In the genomic region with DNA sequence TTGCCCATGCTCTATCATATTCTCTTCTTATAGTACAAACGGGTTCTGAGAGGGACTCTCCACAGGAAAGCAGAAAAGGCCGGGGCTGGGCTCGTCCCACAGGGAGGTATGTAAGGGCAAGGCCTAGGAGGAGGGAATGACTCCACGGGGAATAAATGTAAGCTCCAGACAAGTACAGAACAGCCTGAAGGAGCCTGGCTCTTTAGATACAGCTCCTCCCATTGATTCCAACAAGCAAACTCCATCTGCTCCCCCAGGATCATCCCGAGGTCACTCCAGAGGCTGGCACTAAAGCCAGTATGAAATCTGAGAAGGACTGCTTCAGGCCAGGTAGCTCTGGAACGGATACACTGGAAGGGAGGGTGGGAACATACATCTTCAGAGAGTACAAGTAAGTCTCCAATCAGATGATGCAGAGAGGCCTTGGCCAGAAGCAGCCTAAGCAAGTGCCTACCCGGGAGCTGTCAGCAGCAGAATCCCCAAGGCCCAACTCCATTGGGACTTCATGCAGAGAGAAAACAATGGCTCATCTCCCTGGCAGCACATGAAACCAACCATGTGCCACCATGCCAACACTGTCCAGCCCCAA, we compare ENCODE assay signal across 8 mouse cellular contexts. TPM values are rescaled to one million over a fixed set of nuclear protein-coding genes. Genes with fewer than 3 reads are reported as not detected.
DNase-seq lines count a peak whose midpoint lies in the region; ATAC-seq lines count a peak whose summit lies in the region.

No protein-coding gene starts in this region.

- DNase-seq in heart, postnatal 14 days: no peak
- DNase-seq in yolk sac, embryonic 10.5 days (ENCODE audit: low spot score): no peak

- H3K27ac ChIP-seq in heart, embryonic 15.5 days: no peak overlapping the region
- H3K27ac ChIP-seq in brown adipose tissue, adult 24 weeks (replicated peaks; ENCODE audit: low read depth, low read length): no peak overlapping the region
- H3K27ac ChIP-seq in hindbrain, embryonic 13.5 days: no peak overlapping the region; the same call in 1 of the 2 replicates
- no peak overlapping the region for H3K27ac ChIP-seq in midbrain, embryonic 16.5 days (ENCODE audit: low read length)
- no peak overlapping the region for H3K27ac ChIP-seq in kidney, embryonic 16.5 days (ENCODE audit: low read length)

- ATAC-seq in heart, embryonic 15.5 days (replicated peaks; ENCODE audit: insufficient number of reproducible peaks, insufficient read depth, low FRiP score, low read depth): no peak
- ATAC-seq in hindbrain, embryonic 13.5 days (ENCODE audit: low FRiP score): no peak
- no peak for ATAC-seq in midbrain, embryonic 16.5 days
- no peak for ATAC-seq in kidney, embryonic 16.5 days (ENCODE audit: low FRiP score, low TSS enrichment)
- no peak for ATAC-seq in erythroid progenitor cell, adult 5-6 weeks (replicated peaks; ENCODE audit: low FRiP score, poor library complexity, severe bottlenecking)

- peak overlapping the region; percentile 74 for H3K4me3 ChIP-seq in heart, embryonic 15.5 days
- 0 out of 2 replicates have a peak overlapping the region, but pooled peaks have one; percentile 13 for H3K4me3 ChIP-seq in brown adipose tissue, adult 24 weeks (ENCODE audit: insufficient read depth, low read depth, low read length)
- H3K4me3 ChIP-seq in hindbrain, embryonic 13.5 days: peak overlapping the region; percentile 92
- peak overlapping the region; percentile 83; the same call in 1 of the 2 replicates for H3K4me3 ChIP-seq in midbrain, embryonic 16.5 days (ENCODE audit: low read depth, low read length)
- no peak overlapping the region for H3K4me3 ChIP-seq in kidney, embryonic 16.5 days (ENCODE audit: low read length)

- peak overlapping the region; percentile 88 for H3K4me2 ChIP-seq in heart, embryonic 15.5 days
- peak overlapping the region; percentile 100 for H3K4me2 ChIP-seq in hindbrain, embryonic 13.5 days
- H3K4me2 ChIP-seq in midbrain, embryonic 16.5 days (ENCODE audit: low read length): peak overlapping the region; percentile 99
- H3K4me2 ChIP-seq in kidney, embryonic 16.5 days (replicated peaks; ENCODE audit: low read depth, low read length): no peak overlapping the region

- no peaks in the 10 kb centered on the region for H3K27me3 ChIP-seq in heart, embryonic 15.5 days
- no peaks in the 10 kb centered on the region for H3K27me3 ChIP-seq in hindbrain, embryonic 13.5 days
- H3K27me3 ChIP-seq in midbrain, embryonic 16.5 days (ENCODE audit: control insufficient read depth, insufficient read depth, low read depth, low read length): no peaks in the 10 kb centered on the region
- no peaks in the 10 kb centered on the region for H3K27me3 ChIP-seq in kidney, embryonic 16.5 days (ENCODE audit: insufficient read depth, low read length)

- H3K9ac ChIP-seq in heart, embryonic 15.5 days: no peak overlapping the region
- peak overlapping the region; percentile 97 for H3K9ac ChIP-seq in hindbrain, embryonic 13.5 days
- H3K9ac ChIP-seq in midbrain, embryonic 16.5 days (ENCODE audit: low read depth, low read length): peak overlapping the region; percentile 35
- no peak overlapping the region for H3K9ac ChIP-seq in kidney, embryonic 16.5 days (replicated peaks; ENCODE audit: low read length)

- no peaks in the 10 kb centered on the region for H3K9me3 ChIP-seq in heart, embryonic 15.5 days (replicated peaks)
- H3K9me3 ChIP-seq in hindbrain, embryonic 13.5 days: no peaks in the 10 kb centered on the region
- no peaks in the 10 kb centered on the region for H3K9me3 ChIP-seq in midbrain, embryonic 16.5 days (replicated peaks; ENCODE audit: control insufficient read depth, low read length, poor library complexity, severe bottlenecking)
- H3K9me3 ChIP-seq in kidney, embryonic 16.5 days (ENCODE audit: low read length): no peaks in the 10 kb centered on the region

- H3K36me3 ChIP-seq in heart, embryonic 15.5 days: peaks cover 5% of the 10 kb centered on the region
- peaks cover 21% of the 10 kb centered on the region for H3K36me3 ChIP-seq in hindbrain, embryonic 13.5 days
- H3K36me3 ChIP-seq in midbrain, embryonic 16.5 days (ENCODE audit: control insufficient read depth, insufficient read depth, low read length): peaks cover 2% of the 10 kb centered on the region; the same call in 1 of the 2 replicates
- H3K36me3 ChIP-seq in kidney, embryonic 16.5 days (ENCODE audit: insufficient read depth, low read length): peaks cover 12% of the 10 kb centered on the region

- intact Hi-C loops in heart, postnatal 14 days (cut with DNase I): no loop called here

- peaks cover 60% of the 10 kb centered on the region for H3K4me1 ChIP-seq in heart, embryonic 15.5 days (replicated peaks)
- peaks cover 20% of the 10 kb centered on the region for H3K4me1 ChIP-seq in brown adipose tissue, adult 24 weeks (ENCODE audit: control insufficient read depth, insufficient read depth, insufficient read length, low read length)
- H3K4me1 ChIP-seq in hindbrain, embryonic 13.5 days (replicated peaks): peaks cover 73% of the 10 kb centered on the region
- H3K4me1 ChIP-seq in midbrain, embryonic 16.5 days (ENCODE audit: control insufficient read depth, insufficient read depth, low read length): peaks cover 57% of the 10 kb centered on the region
- H3K4me1 ChIP-seq in kidney, embryonic 16.5 days (ENCODE audit: insufficient read depth, low read length): peaks cover 33% of the 10 kb centered on the region

- WGBS in heart, embryonic 15.5 days: 59% methylated on average over 7 of the region's 7 CpGs
- 62% methylated on average over 7 of the region's 7 CpGs for WGBS in hindbrain, embryonic 13.5 days
- WGBS in midbrain, embryonic 16.5 days: 63% methylated on average over 7 of the region's 7 CpGs
- WGBS in kidney, embryonic 16.5 days: 45% methylated on average over 7 of the region's 7 CpGs

RNA-seq across cellular contexts. Expression of gene Ipo13, which starts 2.0 kb away (rescaled TPM):
- 33.4 and 48.1 TPM in 2 replicates for polyA plus RNA-seq in heart, embryonic 15.5 days (2015; fragmentation: Nextera tagmentation; extraction: Ambion mirVana)
- 10 to 100 TPM; 64.9 to 66.9 TPM for total RNA-seq in heart, postnatal 14 days (2021)
- polyA plus RNA-seq in brown adipose tissue, adult 24 weeks (2012; ENCODE audit: insufficient read depth, insufficient read length, missing spikeins): 28.3 and 48.3 TPM in 2 replicates
- 64.4 and 74.5 TPM in 2 replicates for polyA plus RNA-seq in hindbrain, embryonic 13.5 days (2015; fragmentation: Nextera tagmentation; extraction: Ambion mirVana)
- polyA plus RNA-seq in midbrain, embryonic 16.5 days (2015; fragmentation: Nextera tagmentation; extraction: Ambion mirVana): 66.9 and 69.5 TPM in 2 replicates
- polyA plus RNA-seq in kidney, embryonic 16.5 days (2015; fragmentation: Nextera tagmentation; extraction: Ambion mirVana): 52.9 and 53.1 TPM in 2 replicates
- 10.5 and 19.1 TPM in 2 replicates for total RNA-seq in erythroid progenitor cell, adult 5-6 weeks (2015; ENCODE audit: low replicate concordance)
- 14.5 and 17.9 TPM in 2 replicates for total RNA-seq in erythroid progenitor cell, adult 5-6 weeks (2017; ENCODE audit: low replicate concordance)

RNA-seq across cellular contexts. Expression of gene Artn, which starts 16.8 kb away (rescaled TPM):
- 0.65 and 1.2 TPM in 2 replicates for polyA plus RNA-seq in heart, embryonic 15.5 days (2015; fragmentation: Nextera tagmentation; extraction: Ambion mirVana)
- not detected for total RNA-seq in heart, postnatal 14 days (2021)
- polyA plus RNA-seq in brown adipose tissue, adult 24 weeks (2012; ENCODE audit: insufficient read depth, insufficient read length, missing spikeins): not detected in 2 replicates
- 0.78 and 0.84 TPM in 2 replicates for polyA plus RNA-seq in hindbrain, embryonic 13.5 days (2015; fragmentation: Nextera tagmentation; extraction: Ambion mirVana)
- 0.75 and 0.92 TPM in 2 replicates for polyA plus RNA-seq in midbrain, embryonic 16.5 days (2015; fragmentation: Nextera tagmentation; extraction: Ambion mirVana)
- polyA plus RNA-seq in kidney, embryonic 16.5 days (2015; fragmentation: Nextera tagmentation; extraction: Ambion mirVana): 3.0 and 3.5 TPM in 2 replicates
- total RNA-seq in erythroid progenitor cell, adult 5-6 weeks (2015; ENCODE audit: low replicate concordance): 12.2 and 14.8 TPM in 2 replicates
- total RNA-seq in erythroid progenitor cell, adult 5-6 weeks (2017; ENCODE audit: low replicate concordance): 12.0 and 13.0 TPM in 2 replicates

RNA-seq across cellular contexts. Expression of gene Dph2, which starts 20.9 kb away (rescaled TPM):
- 9.5 and 11.5 TPM in 2 replicates for polyA plus RNA-seq in heart, embryonic 15.5 days (2015; fragmentation: Nextera tagmentation; extraction: Ambion mirVana)
- total RNA-seq in heart, postnatal 14 days (2021): 1 to 10 TPM; 2.7 to 2.9 TPM
- polyA plus RNA-seq in brown adipose tissue, adult 24 weeks (2012; ENCODE audit: insufficient read depth, insufficient read length, missing spikeins): 1.7 and 4.4 TPM in 2 replicates
- 24.0 and 24.8 TPM in 2 replicates for polyA plus RNA-seq in hindbrain, embryonic 13.5 days (2015; fragmentation: Nextera tagmentation; extraction: Ambion mirVana)
- 21.2 and 23.1 TPM in 2 replicates for polyA plus RNA-seq in midbrain, embryonic 16.5 days (2015; fragmentation: Nextera tagmentation; extraction: Ambion mirVana)
- 22.1 and 22.7 TPM in 2 replicates for polyA plus RNA-seq in kidney, embryonic 16.5 days (2015; fragmentation: Nextera tagmentation; extraction: Ambion mirVana)
- total RNA-seq in erythroid progenitor cell, adult 5-6 weeks (2015; ENCODE audit: low replicate concordance): 0.72 and 0.84 TPM in 2 replicates
- 1.2 and 5.9 TPM in 2 replicates for total RNA-seq in erythroid progenitor cell, adult 5-6 weeks (2017; ENCODE audit: low replicate concordance)

RNA-seq across cellular contexts. Expression of gene Atp6v0b, which starts 25.6 kb away (rescaled TPM):
- 197 and 216 TPM in 2 replicates for polyA plus RNA-seq in heart, embryonic 15.5 days (2015; fragmentation: Nextera tagmentation; extraction: Ambion mirVana)
- total RNA-seq in heart, postnatal 14 days (2021): 100 to 1,000 TPM; 128 to 129 TPM
- polyA plus RNA-seq in brown adipose tissue, adult 24 weeks (2012; ENCODE audit: insufficient read depth, insufficient read length, missing spikeins): 145 and 164 TPM in 2 replicates
- polyA plus RNA-seq in hindbrain, embryonic 13.5 days (2015; fragmentation: Nextera tagmentation; extraction: Ambion mirVana): 485 and 492 TPM in 2 replicates
- polyA plus RNA-seq in midbrain, embryonic 16.5 days (2015; fragmentation: Nextera tagmentation; extraction: Ambion mirVana): 581 and 673 TPM in 2 replicates
- polyA plus RNA-seq in kidney, embryonic 16.5 days (2015; fragmentation: Nextera tagmentation; extraction: Ambion mirVana): 270 and 305 TPM in 2 replicates
- 288 and 327 TPM in 2 replicates for total RNA-seq in erythroid progenitor cell, adult 5-6 weeks (2015; ENCODE audit: low replicate concordance)
- 61.0 and 77.4 TPM in 2 replicates for total RNA-seq in erythroid progenitor cell, adult 5-6 weeks (2017; ENCODE audit: low replicate concordance)

RNA-seq across cellular contexts. Expression of gene B4galt2, which starts 29.5 kb away (rescaled TPM):
- polyA plus RNA-seq in heart, embryonic 15.5 days (2015; fragmentation: Nextera tagmentation; extraction: Ambion mirVana): 9.1 and 12.4 TPM in 2 replicates
- total RNA-seq in heart, postnatal 14 days (2021): 1 to 10 TPM; 7.5 to 8.0 TPM
- polyA plus RNA-seq in brown adipose tissue, adult 24 weeks (2012; ENCODE audit: insufficient read depth, insufficient read length, missing spikeins): 1.3 and 1.5 TPM in 2 replicates
- polyA plus RNA-seq in hindbrain, embryonic 13.5 days (2015; fragmentation: Nextera tagmentation; extraction: Ambion mirVana): 45.2 and 45.4 TPM in 2 replicates
- polyA plus RNA-seq in midbrain, embryonic 16.5 days (2015; fragmentation: Nextera tagmentation; extraction: Ambion mirVana): 58.8 and 65.5 TPM in 2 replicates
- polyA plus RNA-seq in kidney, embryonic 16.5 days (2015; fragmentation: Nextera tagmentation; extraction: Ambion mirVana): 18.0 TPM in 2 replicates
- not detected in 2 replicates for total RNA-seq in erythroid progenitor cell, adult 5-6 weeks (2015; ENCODE audit: low replicate concordance)
- total RNA-seq in erythroid progenitor cell, adult 5-6 weeks (2017; ENCODE audit: low replicate concordance): 0.45 TPM in 1 of 2 replicates, not detected in the other

Comparison
In these comparisons a context has a peak if more than half of its experiments do, and no peak if none do; other contexts are left out.
1. H3K9ac ChIP-seq: peak in hindbrain, embryonic 13.5 days (single experiment) and midbrain, embryonic 16.5 days (single experiment); none in heart, embryonic 15.5 days (single experiment) and kidney, embryonic 16.5 days (single experiment).